Mouse (Mus musculus) G1E (cell line): ENCODE results near the gene Nsmce4a. TPM values are rescaled to one million over a fixed set of nuclear protein-coding genes. Genes with fewer than 3 reads are reported as not detected.

Source experiments
- ATAC-seq: 2 replicates; pipeline ENCODE4 v1.8.0; 2016; ENCODE audit warnings: mild to moderate bottlenecking; ENCODE audit not compliant: insufficient number of reproducible peaks, poor library complexity, low FRiP score, severe bottlenecking; ENCODE audit errors: extremely low read depth
- DNase-seq: peaks from one replicate; pipeline ENCODE4 v3.0.0; 2012; ENCODE audit warnings: low spot score
- H3K27me3 ChIP-seq: 2 replicates; pipeline ENCODE4 v1.6.1; 2012; ENCODE audit warnings: mild to moderate bottlenecking, low read length, inconsistent platforms; ENCODE audit not compliant: insufficient read depth
- H3K36me3 ChIP-seq: replicated peaks from 2 replicates; pipeline ENCODE3; 2012; ENCODE audit warnings: mild to moderate bottlenecking, inconsistent platforms
- H3K4me1 ChIP-seq: 2 replicates; pipeline ENCODE4 v1.6.1; 2012; ENCODE audit warnings: low read depth, low read length, inconsistent platforms, mixed read lengths; ENCODE audit not compliant: insufficient read depth
- H3K4me3 ChIP-seq: 2 replicates; pipeline ENCODE4 v1.5.1; 2012; ENCODE audit warnings: low read depth, mild to moderate bottlenecking, inconsistent platforms, low read length, moderate library complexity, mixed read lengths
- H3K9me3 ChIP-seq: replicated peaks from 2 replicates; pipeline ENCODE4 v1.6.1; 2012; ENCODE audit warnings: inconsistent platforms
- CTCF ChIP-seq: IDR thresholded peaks from 2 replicates; pipeline ENCODE4 v1.5.1; 2012; ENCODE audit warnings: low read depth, low read length, inconsistent platforms, mixed read lengths
- GATA1 ChIP-seq: IDR thresholded peaks from 2 replicates; pipeline ENCODE4 v1.6.1; 2012; ENCODE audit warnings: borderline replicate concordance, low read length, inconsistent platforms, mixed read lengths
- GATA2 ChIP-seq: IDR thresholded peaks from 2 replicates; pipeline ENCODE4 v1.6.1; 2012; ENCODE audit warnings: low read depth, low read length, inconsistent platforms, borderline replicate concordance
- POLR2AphosphoS5 ChIP-seq: IDR thresholded peaks from 2 replicates; pipeline ENCODE4 v1.6.1; 2012; ENCODE audit warnings: low read depth, low read length, inconsistent platforms; ENCODE audit not compliant: insufficient replicate concordance
- TAL1 ChIP-seq: conservative IDR thresholded peaks from 2 replicates; pipeline ENCODE4 v1.6.1; 2012; ENCODE audit warnings: low read depth, low read length, inconsistent platforms, mixed read lengths
- polyA plus RNA-seq: library from polyadenylated mRNA; stranded (reverse); fragments of >175 nt; gene quantifications from 2 replicates; pipeline ENCODE4 v1.2.3, GENCODE M21; 2012
- total RNA-seq, 2 experiments: library from RNA; stranded (forward) in 1 of 2; stranded (reverse) in 1 of 2; fragments of 200-1000 nt in 1 of 2; fragments of >200 nt in 1 of 2; fragmentation: Nextera tagmentation in 1 of 2; gene quantifications; 2 replicates each; pipeline ENCODE4 v1.2.3; 2014 to 2017

Gene Nsmce4a
- total and polyA plus RNA-seq, 3 experiments = 77.9 to 149 (median 103) TPM

GRCm38 (mm10) chr7:130546421-130546790 is 26.5 kb downstream of the Nsmce4a start:
- H3K36me3 ChIP-seq = peaks cover 42% of the 10 kb centered on the region
- TF ChIP-seq GATA1 = no peak
- H3K9me3 ChIP-seq = no peaks in the 10 kb centered on the region
- no peak for ATAC-seq
- H3K4me1 ChIP-seq = peaks cover 28% of the 10 kb centered on the region
- DNase-seq = no peak
- peak overlapping the region; percentile 97 for H3K4me3 ChIP-seq
- H3K27me3 ChIP-seq = peaks cover 10% of the 10 kb centered on the region; the same call in 1 of the 2 replicates

GRCm38 (mm10) chr7:130545893-130546292 is 27.0 kb downstream of the Nsmce4a start:
- DNase-seq = no peak
- Histone ChIP-seq H3K36me3 (peaks cover 47% of the 10 kb centered on the region), H3K4me1 (peaks cover 28% of the 10 kb centered on the region), H3K27me3 (peaks cover 10% of the 10 kb centered on the region; the same call in 1 of the 2 replicates), H3K9me3 (no peaks in the 10 kb centered on the region), H3K4me3 (peak overlapping the region; percentile 97)
- no peak for ATAC-seq
- TF ChIP-seq CTCF (no peak), GATA1 (no peak), TAL1 (no peak), POLR2AphosphoS5 (no peak), GATA2 (no peak)

GRCm38 (mm10) chr7:130545401-130545800 is 27.5 kb downstream of the Nsmce4a start:
- Histone ChIP-seq H3K4me1 (peaks cover 28% of the 10 kb centered on the region), H3K36me3 (peaks cover 50% of the 10 kb centered on the region), H3K27me3 (peaks cover 10% of the 10 kb centered on the region; the same call in 1 of the 2 replicates), H3K4me3 (no peak overlapping the region; the same call in 1 of the 2 replicates), H3K9me3 (no peaks in the 10 kb centered on the region)
- no peak for TF ChIP-seq GATA2
- no peak for TF ChIP-seq CTCF
- TF ChIP-seq TAL1 = no peak
- TF ChIP-seq POLR2AphosphoS5 = no peak
- no peak for TF ChIP-seq GATA1
- ATAC-seq = no peak
- DNase-seq = no peak

- Histone ChIP-seq H3K27me3 (peaks cover 2% of the 10 kb centered on the region; the same call in 1 of the 2 replicates), H3K4me1 (peaks cover 28% of the 10 kb centered on the region), H3K4me3 (no peak overlapping the region), H3K36me3 (peaks cover 73% of the 10 kb centered on the region), H3K9me3 (no peaks in the 10 kb centered on the region)
- ATAC-seq = no peak
- TF ChIP-seq GATA2 (no peak), GATA1 (no peak), TAL1 (no peak), POLR2AphosphoS5 (no peak), CTCF (no peak)
- no peak for DNase-seq
Measured at GRCm38 (mm10) chr7:130543181-130543580, 29.7 kb downstream of the Nsmce4a start.

- DNase-seq (no peak), ATAC-seq (no peak)
- no peaks in the 10 kb centered on the region for H3K27me3 ChIP-seq
- H3K4me1 ChIP-seq = peaks cover 14% of the 10 kb centered on the region; the same call in 1 of the 2 replicates
- no peak for TF ChIP-seq CTCF
- no peak for TF ChIP-seq POLR2AphosphoS5
- no peak for TF ChIP-seq GATA1
- TF ChIP-seq GATA2 = no peak
- no peak for TF ChIP-seq TAL1
- H3K36me3 ChIP-seq = peaks cover 98% of the 10 kb centered on the region
- no peaks in the 10 kb centered on the region for H3K9me3 ChIP-seq
- no peak overlapping the region for H3K4me3 ChIP-seq
Measured at GRCm38 (mm10) chr7:130540176-130540575, 32.7 kb downstream of the Nsmce4a start.

GRCm38 (mm10) chr7:130537068-130537467 is 35.9 kb downstream of the Nsmce4a start:
- ATAC-seq = no peak

More at GRCm38 (mm10) chr7:130537068-130537467, 35.9 kb downstream of the Nsmce4a start:
- peaks cover 95% of the 10 kb centered on the region for H3K36me3 ChIP-seq
- no peaks in the 10 kb centered on the region for H3K9me3 ChIP-seq
- no peaks in the 10 kb centered on the region for H3K27me3 ChIP-seq
- H3K4me1 ChIP-seq = peaks cover 9% of the 10 kb centered on the region; the same call in 1 of the 2 replicates
- DNase-seq = no peak
- H3K4me3 ChIP-seq = no peak overlapping the region
- TF ChIP-seq TAL1 (no peak), CTCF (no peak), GATA1 (no peak), GATA2 (no peak), POLR2AphosphoS5 (no peak)
